Mouse (Mus musculus) MEL (cell line): ENCODE measurements at regions not wholly inside any gene's neighbourhood (a gene's known extent, or its start where the extent isn't known, plus 50 kb on each side); places are given as distances from the start of the nearest gene placed in this dataset.

Experiments
- CHD2 ChIP-seq: IDR thresholded peaks from 2 replicates; pipeline ENCODE4 v1.6.1; 2011; ENCODE audit warnings: low read length, improper control_type of control experiment
- CTCF ChIP-seq, 3 experiments: IDR thresholded peaks in 2 of 3; conservative IDR thresholded peaks in 1 of 3; 2 replicates each; pipeline ENCODE4 v1.5.1; 2011 to 2012; ENCODE audit warnings: low read length in 3 of 3, low read depth in 2 of 3, mild to moderate bottlenecking in 2 of 3, improper control_type of control experiment in 1 of 3, inconsistent platforms in 1 of 3, mixed read lengths in 1 of 3, moderate library complexity in 1 of 3; ENCODE audit not compliant: control insufficient read depth in 1 of 3, insufficient read depth in 1 of 3, poor library complexity in 1 of 3, severe bottlenecking in 1 of 3
- ELF1 ChIP-seq: IDR thresholded peaks from 2 replicates; pipeline ENCODE4 v1.6.1; 2014; ENCODE audit warnings: low read depth, mild to moderate bottlenecking, inconsistent platforms, low read length, improper control_type of control experiment, moderate library complexity
- GABPA ChIP-seq: IDR thresholded peaks from 2 replicates; pipeline ENCODE4 v1.6.1; 2012; ENCODE audit warnings: low read depth, mild to moderate bottlenecking, inconsistent platforms, low read length, improper control_type of control experiment, moderate library complexity
- KAT2A ChIP-seq: conservative IDR thresholded peaks from 2 replicates; pipeline ENCODE4 v1.6.1; 2012; ENCODE audit warnings: low read depth, low read length, improper control_type of control experiment, inconsistent platforms
- MAFK ChIP-seq: IDR thresholded peaks from 2 replicates; pipeline ENCODE4 v1.6.1; 2011; ENCODE audit warnings: low read depth, mild to moderate bottlenecking, low read length, improper control_type of control experiment, borderline replicate concordance
- NRF1 ChIP-seq: IDR thresholded peaks from 2 replicates; pipeline ENCODE4 v1.6.1; 2014; ENCODE audit warnings: low read depth, mild to moderate bottlenecking, inconsistent platforms, low read length, improper control_type of control experiment, moderate library complexity; ENCODE audit not compliant: poor library complexity, insufficient read depth, severe bottlenecking
- POLR2A ChIP-seq, 2 experiments: IDR thresholded peaks; 2 replicates each; pipeline ENCODE4 v1.6.1; 2011 to 2012; ENCODE audit warnings: low read length in 2 of 2, mild to moderate bottlenecking in 2 of 2, control low read depth in 1 of 2, improper control_type of control experiment in 1 of 2, low read depth in 1 of 2, moderate library complexity in 1 of 2; ENCODE audit not compliant: control insufficient read depth in 1 of 2, insufficient read depth in 1 of 2, poor library complexity in 1 of 2
- RAD21 ChIP-seq: IDR thresholded peaks from 2 replicates; pipeline ENCODE4 v1.6.1; 2011; ENCODE audit warnings: mild to moderate bottlenecking, low read depth, low read length, improper control_type of control experiment
- RCOR1 ChIP-seq: IDR thresholded peaks from 2 replicates; pipeline ENCODE4 v1.6.1; 2012; ENCODE audit warnings: low read depth, mild to moderate bottlenecking, inconsistent platforms, low read length, improper control_type of control experiment
- TBP ChIP-seq: IDR thresholded peaks from 2 replicates; pipeline ENCODE4 v1.8.0; 2011; ENCODE audit warnings: low read depth, low read length, improper control_type of control experiment
- TCF12 ChIP-seq: IDR thresholded peaks from 2 replicates; pipeline ENCODE4 v1.6.1; 2014; ENCODE audit warnings: low read depth, mild to moderate bottlenecking, inconsistent platforms, low read length, improper control_type of control experiment, moderate library complexity
- USF1 ChIP-seq: IDR thresholded peaks from 2 replicates; pipeline ENCODE4 v1.6.1; 2014; ENCODE audit warnings: low read depth, mild to moderate bottlenecking, inconsistent platforms, low read length, improper control_type of control experiment, moderate library complexity
- ZMIZ1 ChIP-seq: IDR thresholded peaks from 2 replicates; pipeline ENCODE4 v1.6.1; 2012; ENCODE audit warnings: low read depth, mild to moderate bottlenecking, inconsistent platforms, low read length, improper control_type of control experiment, moderate library complexity

- TF ChIP-seq CTCF (IDR thresholded peaks at IDR 0.05 in 2 of 3, conservative IDR thresholded peaks at IDR 0.05 in 1 of 3; ENCODE audit: control insufficient read depth in 1 of 3, insufficient read depth in 1 of 3, low read depth in 2 of 3, low read length in 3 of 3, poor library complexity in 1 of 3, severe bottlenecking in 1 of 3) = no peak
- no peak for TF ChIP-seq ZMIZ1
- TF ChIP-seq ELF1 = no peak
- TF ChIP-seq TCF12 = no peak
- TF ChIP-seq NRF1 = no peak
- no peak for TF ChIP-seq TBP
- no peak for TF ChIP-seq KAT2A
- TF ChIP-seq MAFK = no peak
- TF ChIP-seq CHD2 = no peak
- no peak for TF ChIP-seq POLR2A (IDR thresholded peaks at IDR 0.05; ENCODE audit: control insufficient read depth in 1 of 2, insufficient read depth in 1 of 2, low read depth in 1 of 2, low read length in 2 of 2, poor library complexity in 1 of 2)
- no peak for TF ChIP-seq GABPA
- no peak for TF ChIP-seq USF1
- no peak for TF ChIP-seq RCOR1
- no peak for TF ChIP-seq RAD21
Measured at GRCm38 (mm10) chr11:117568606-117568991, 84.4 kb downstream of the Gm11733 start.
